Mouse (Mus musculus) gastrocnemius, adult 8-10 months (tissue): ENCODE measurements around the gene Gpr165. TPM values are rescaled to one million over a fixed set of nuclear protein-coding genes. Genes with fewer than 3 reads are reported as not detected.

Source experiments
- DNase-seq, 2 experiments: peaks; one replicate each; pipeline ENCODE4 v3.0.0; 2022; ENCODE audit warnings: low spot score in 2 of 2
- total RNA-seq, 4 experiments: library from RNA; stranded (reverse); gene quantifications; 2 replicates each; pipeline ENCODE4 v1.2.4; 2022

Gpr165 gene
- under 1 TPM in 3 of 4 experiments, not detected in 1; 0.35 to 0.46 (median 0.43) TPM for total RNA-seq

DNA sequence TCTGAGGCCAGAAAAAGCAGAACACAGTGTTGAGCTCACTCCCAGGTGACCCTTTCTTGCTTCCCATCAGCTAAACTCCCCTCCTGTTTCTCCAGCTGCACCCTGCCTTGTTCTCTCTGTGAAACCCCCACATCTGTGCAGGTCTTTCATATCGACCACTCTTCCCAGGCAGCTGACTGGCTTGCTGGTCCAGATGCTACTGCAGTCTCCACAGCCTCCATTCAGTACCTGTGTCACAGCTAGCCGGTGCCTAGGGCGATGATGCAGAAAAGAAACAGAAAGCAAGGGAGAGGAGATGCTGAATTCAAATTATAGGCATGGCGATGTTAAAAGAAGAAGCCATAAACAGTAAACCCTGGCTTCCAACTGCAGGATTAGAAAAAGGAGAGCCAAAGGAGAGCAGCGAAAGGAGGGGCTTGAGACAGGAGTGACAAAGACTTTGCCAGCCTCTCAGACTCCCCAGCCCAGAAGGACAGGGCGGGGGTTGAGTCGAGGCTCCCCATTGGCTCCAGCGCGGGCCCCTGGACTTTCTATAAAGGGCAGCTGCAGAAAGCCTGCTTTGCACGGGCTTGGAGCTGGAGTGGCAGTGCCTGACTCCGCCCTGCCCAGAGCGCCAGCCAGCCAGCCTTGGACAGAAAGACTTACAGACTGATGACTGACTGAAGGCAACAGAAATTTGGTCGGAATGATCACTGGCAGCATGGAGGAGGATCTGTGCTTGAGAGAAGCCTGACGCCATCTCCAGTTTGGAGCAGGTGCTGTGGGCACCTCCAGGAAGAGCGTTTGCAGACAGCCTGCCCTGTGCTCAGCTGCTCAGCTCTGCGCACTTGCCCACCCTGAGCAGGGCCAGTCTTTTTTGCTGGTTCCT is at the start of gene Gpr165:
Gpr165 (plus strand) TSS at position 535 of the 868 bp plus-strand sequence.
- peak in 1 of 2 experiments; percentile 2 for DNase-seq

DNA sequence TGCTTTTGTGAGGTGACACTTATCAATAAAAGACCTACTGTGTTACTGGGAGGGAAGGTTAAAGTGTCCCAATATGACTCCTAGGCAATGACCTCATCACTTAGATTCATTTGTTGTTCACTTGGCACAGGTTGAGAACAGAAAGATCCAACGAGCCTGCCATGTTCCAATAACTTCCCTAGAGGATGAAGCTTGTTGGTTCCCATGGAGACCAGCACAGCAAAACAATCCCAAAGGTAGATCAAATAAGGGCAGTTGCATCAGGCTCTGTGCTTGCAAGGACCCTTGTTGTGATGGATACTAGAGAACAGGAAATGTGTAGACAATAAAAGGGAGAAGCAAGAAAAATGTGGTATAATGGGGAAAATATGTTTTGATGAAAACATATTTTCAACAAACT is 38.4 kb upstream of the Gpr165 start:
- no peak for DNase-seq
